Mouse (Mus musculus): ENCODE measurements around the gene Kcns1. TPM values are rescaled to one million over a fixed set of nuclear protein-coding genes. Genes with fewer than 3 reads are reported as not detected.

Gene Kcns1
- total and polyA plus RNA-seq, 3 experiments, result 0.11 to 0.34 TPM; not detected in 1

DNA sequence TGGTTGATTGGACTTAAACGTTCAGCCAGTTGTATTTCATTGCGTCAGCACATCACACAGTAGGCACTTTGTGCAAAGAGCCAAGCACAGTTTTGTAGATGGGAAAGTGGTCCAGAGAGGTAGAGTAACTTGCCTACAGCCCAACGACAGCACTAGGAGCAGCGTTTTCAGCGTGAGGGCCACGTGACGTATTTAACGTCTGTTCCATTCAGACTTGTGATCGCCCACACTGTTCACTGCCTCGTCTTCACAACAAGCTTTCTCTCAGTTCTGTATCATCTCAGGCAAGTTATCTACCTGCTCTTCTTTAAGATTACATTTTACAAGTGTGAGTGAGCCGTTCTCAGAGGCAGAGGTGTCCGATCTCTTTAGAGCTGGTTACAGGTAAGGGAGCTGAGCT, 24.4 kb downstream of the Kcns1 start:
- dilution Hi-C loops (cut with MboI; ENCODE audit: extremely low pct_ligation_motif_present, extremely low pct_unique_long_range_greater_than_20kb, low sequenced_read_pairs) (no loop called here), in situ Hi-C loops (cut with MboI; ENCODE audit: low pct_ligation_motif_present, low pct_unique_long_range_greater_than_20kb, low sequenced_read_pairs) (no loop called here)
- Histone ChIP-seq H3K4me1 (ENCODE audit: control insufficient read depth in 1 of 2, insufficient read depth in 2 of 2) (peaks cover 5 to 74% of the 10 kb centered on the region in 2 experiments; a peak in 3 of 4 replicates), H3K9ac (ENCODE audit: insufficient read depth, low read depth) (no peak overlapping the region), H3K36me3 (replicated peaks in 1 of 2; ENCODE audit: control insufficient read depth in 1 of 2, insufficient read depth in 1 of 2, low read length in 1 of 2) (peaks cover 62 to 93% of the 10 kb centered on the region in 2 experiments), H3K4me3 (replicated peaks in 1 of 3; ENCODE audit: low read depth in 2 of 3, low read length in 2 of 3, poor library complexity in 1 of 3) (no peak overlapping the region), H3K27me3 (replicated peaks) (no peaks in the 10 kb centered on the region), H3K27ac (ENCODE audit: insufficient read depth, low read depth) (no peak overlapping the region), H3K79me2 (replicated peaks; ENCODE audit: control insufficient read depth, extremely low read depth, insufficient read depth, poor library complexity, severe bottlenecking) (peaks cover 5% of the 10 kb centered on the region; the same call in 1 of the 2 replicates), H3K9me3 (replicated peaks; ENCODE audit: low read length) (no peaks in the 10 kb centered on the region), H3K4me2 (ENCODE audit: insufficient read depth, low read depth, poor library complexity, severe bottlenecking) (no peak overlapping the region)
- DNase-seq (ENCODE audit: extremely low read depth), result no peak
- TF ChIP-seq MXI1 (IDR thresholded peaks at IDR 0.05; ENCODE audit: low read depth, low read length) (no peak), CTCF (conservative IDR thresholded peaks at IDR 0.05 in 1 of 2, IDR thresholded peaks at IDR 0.05 in 1 of 2; ENCODE audit: low read depth in 2 of 2, low read length in 2 of 2) (no peak), HCFC1 (IDR thresholded peaks at IDR 0.05; ENCODE audit: low read depth, low read length) (no peak), MEF2A (IDR thresholded peaks at IDR 0.05; ENCODE audit: borderline replicate concordance, low read depth, low read length) (no peak), USF2 (conservative IDR thresholded peaks at IDR 0.05; ENCODE audit: low read depth, low read length) (no peak), MAX (IDR thresholded peaks at IDR 0.05; ENCODE audit: low read length) (no peak), POLR2AphosphoS2 (IDR thresholded peaks at IDR 0.05; ENCODE audit: low read depth, low read length) (no peak), NRF1 (IDR thresholded peaks at IDR 0.05; ENCODE audit: low read depth, low read length) (no peak), GABPA (IDR thresholded peaks at IDR 0.05; ENCODE audit: insufficient replicate concordance, low read depth, low read length) (no peak), CHD2 (IDR thresholded peaks at IDR 0.05; ENCODE audit: low read length) (no peak)

DNA sequence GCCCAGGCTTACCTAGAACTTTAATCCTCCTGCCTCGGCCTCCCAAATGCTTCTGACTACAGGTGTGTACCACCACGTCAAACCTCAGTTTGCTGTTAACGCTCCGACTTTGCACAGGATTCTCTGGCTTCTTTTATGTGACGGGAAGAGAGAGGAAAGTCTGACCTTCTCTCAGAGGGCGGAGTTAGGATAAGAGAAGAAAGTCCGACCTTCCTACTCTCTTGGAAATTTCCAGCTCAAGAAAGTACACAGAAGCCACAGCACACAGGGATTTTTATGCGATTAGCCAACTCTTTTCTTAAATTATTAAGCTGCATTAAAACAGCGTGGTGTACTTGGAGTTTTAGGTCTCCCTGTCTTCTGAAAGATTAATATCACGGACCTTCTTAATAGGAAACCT, 26.4 kb downstream of the Kcns1 start:
- peaks cover 8% of the 10 kb centered on the region for H3K79me2 ChIP-seq (replicated peaks; ENCODE audit: control insufficient read depth, extremely low read depth, insufficient read depth, poor library complexity, severe bottlenecking)
- no peak overlapping the region for H3K4me2 ChIP-seq (ENCODE audit: insufficient read depth, low read depth, poor library complexity, severe bottlenecking)
- dilution Hi-C loops (cut with MboI; ENCODE audit: extremely low pct_ligation_motif_present, extremely low pct_unique_long_range_greater_than_20kb, low sequenced_read_pairs) (no loop called here), in situ Hi-C loops (cut with MboI; ENCODE audit: low pct_ligation_motif_present, low pct_unique_long_range_greater_than_20kb, low sequenced_read_pairs) (no loop called here)
- H3K27ac ChIP-seq (ENCODE audit: insufficient read depth, low read depth), result no peak overlapping the region
- H3K36me3 ChIP-seq (replicated peaks in 1 of 2; ENCODE audit: control insufficient read depth in 1 of 2, insufficient read depth in 1 of 2, low read length in 1 of 2), result peaks cover 50 to 89% of the 10 kb centered on the region in 2 experiments
- H3K4me1 ChIP-seq (ENCODE audit: control insufficient read depth in 1 of 2, insufficient read depth in 2 of 2), result peaks cover 5 to 90% of the 10 kb centered on the region in 2 experiments; a peak in 3 of 4 replicates
- H3K9me3 ChIP-seq (replicated peaks; ENCODE audit: low read length), result no peaks in the 10 kb centered on the region
- TF ChIP-seq JUND (conservative IDR thresholded peaks at IDR 0.05; ENCODE audit: low read depth, low read length) (no peak), UBTF (IDR thresholded peaks at IDR 0.05; ENCODE audit: low read depth, low read length) (no peak), USF1 (IDR thresholded peaks at IDR 0.05; ENCODE audit: low read depth, low read length) (no peak), E2F4 (IDR thresholded peaks at IDR 0.05; ENCODE audit: insufficient replicate concordance, low read depth, low read length) (no peak), MXI1 (IDR thresholded peaks at IDR 0.05; ENCODE audit: low read depth, low read length) (no peak), MAFK (IDR thresholded peaks at IDR 0.05; ENCODE audit: insufficient replicate concordance, low read length) (no peak), USF2 (conservative IDR thresholded peaks at IDR 0.05; ENCODE audit: low read depth, low read length) (no peak), EP300 (IDR thresholded peaks at IDR 0.05; ENCODE audit: low read length) (no peak), RCOR1 (conservative IDR thresholded peaks at IDR 0.05; ENCODE audit: low read depth, low read length) (no peak)
- DNase-seq (ENCODE audit: extremely low read depth), result no peak
- no peaks in the 10 kb centered on the region for H3K27me3 ChIP-seq (replicated peaks)
- H3K4me3 ChIP-seq (replicated peaks in 1 of 3; ENCODE audit: low read depth in 2 of 3, low read length in 2 of 3, poor library complexity in 1 of 3), result no peak overlapping the region
- no peak overlapping the region for H3K9ac ChIP-seq (ENCODE audit: insufficient read depth, low read depth)
